Mouse (Mus musculus) intestine, embryonic 16.5 days (tissue): ENCODE measurements at regions not wholly inside any gene's neighbourhood (a gene's known extent, or its start where the extent isn't known, plus 50 kb on each side); places are given as distances from the start of the nearest gene placed in this dataset.

ENCODE experiments used
- ATAC-seq: fragments of 200-750 bp; cut with Nextera tagmentation; 2 replicates; pipeline ENCODE4 v1.8.0; 2017; ENCODE audit warnings: moderate TSS enrichment, moderate library complexity
- H3K27ac ChIP-seq: fragments of 300-500 bp; sonication (generic); 2 replicates; pipeline ENCODE4 v1.5.1; 2014; ENCODE audit warnings: mild to moderate bottlenecking, low read length
- H3K27me3 ChIP-seq: fragments of 300-500 bp; sonication (generic); replicated peaks from 2 replicates; pipeline ENCODE4 v1.6.1; 2014; ENCODE audit warnings: low read length, control low read depth, mixed read lengths; ENCODE audit not compliant: control insufficient read depth, insufficient read depth
- H3K36me3 ChIP-seq: fragments of 300-500 bp; sonication (generic); 2 replicates; pipeline ENCODE4 v1.6.1; 2014; ENCODE audit warnings: low read length, control low read depth; ENCODE audit not compliant: control insufficient read depth, insufficient read depth
- H3K4me1 ChIP-seq: fragments of 300-500 bp; sonication (generic); 2 replicates; pipeline ENCODE4 v1.6.1; 2014; ENCODE audit warnings: low read length, control low read depth, mixed read lengths; ENCODE audit not compliant: control insufficient read depth, insufficient read depth
- H3K4me2 ChIP-seq: fragments of 300-500 bp; sonication (generic); 2 replicates; pipeline ENCODE4 v1.6.1; 2014; ENCODE audit warnings: low read depth, low read length, control low read depth
- H3K4me3 ChIP-seq: fragments of 300-500 bp; sonication (generic); 2 replicates; pipeline ENCODE4 v1.5.1; 2014; ENCODE audit warnings: mild to moderate bottlenecking, low read length
- H3K9ac ChIP-seq: fragments of 300-500 bp; sonication (generic); 2 replicates; pipeline ENCODE4 v1.6.1; 2014; ENCODE audit warnings: low read depth, low read length
- H3K9me3 ChIP-seq: fragments of 300-500 bp; sonication (generic); 2 replicates; pipeline ENCODE4 v1.6.1; 2016; ENCODE audit warnings: low read length, control low read depth; ENCODE audit not compliant: control insufficient read depth
- WGBS: fragments of 180-500 bp; shearing (Covaris S2); extraction: QIAGEN DNeasy Blood & Tissue Kit; methylation state at CpG from one replicate; pipeline ENCODE4 v1.1.7; 2014; 5-methylcytosine and 5-hydroxymethylcytosine counted together

GRCm38 (mm10) chr3:52829069-52829468 is 188.0 kb downstream of the Cog6 start:
- WGBS: 86% methylated on average over 6 of the region's 6 CpGs
- no peaks in the 10 kb centered on the region for H3K36me3 ChIP-seq
- ATAC-seq: no peak

GRCm38 (mm10) chr3:52828473-52828872 is 188.6 kb downstream of the Cog6 start:
- no peak overlapping the region for H3K27ac ChIP-seq
- no peaks in the 10 kb centered on the region for H3K36me3 ChIP-seq
- H3K9me3 ChIP-seq: no peaks in the 10 kb centered on the region
- WGBS: 59% methylated on average over 4 of the region's 4 CpGs
- no peak for ATAC-seq
- H3K27me3 ChIP-seq: no peaks in the 10 kb centered on the region
- no peak overlapping the region for H3K9ac ChIP-seq
- no peak overlapping the region for H3K4me3 ChIP-seq
- H3K4me2 ChIP-seq: no peak overlapping the region
- no peaks in the 10 kb centered on the region for H3K4me1 ChIP-seq

More at GRCm38 (mm10) chr3:52829069-52829468, 188.0 kb downstream of the Cog6 start:
- H3K9me3 ChIP-seq: no peaks in the 10 kb centered on the region
- H3K4me1 ChIP-seq: no peaks in the 10 kb centered on the region
- H3K4me2 ChIP-seq: no peak overlapping the region
- H3K4me3 ChIP-seq: no peak overlapping the region
- no peak overlapping the region for H3K27ac ChIP-seq
- H3K27me3 ChIP-seq: no peaks in the 10 kb centered on the region
- H3K9ac ChIP-seq: no peak overlapping the region

- H3K4me1 ChIP-seq: no peaks in the 10 kb centered on the region
- H3K36me3 ChIP-seq: no peaks in the 10 kb centered on the region
- no peak overlapping the region for H3K9ac ChIP-seq
- no peaks in the 10 kb centered on the region for H3K27me3 ChIP-seq
- ATAC-seq: no peak
- no peaks in the 10 kb centered on the region for H3K9me3 ChIP-seq
- H3K4me2 ChIP-seq: no peak overlapping the region
- H3K27ac ChIP-seq: no peak overlapping the region
- 82% methylated on average over 5 of the region's 5 CpGs for WGBS
- no peak overlapping the region for H3K4me3 ChIP-seq
These were observed 194.2 kb downstream of the Cog6 start for GRCm38 (mm10) chr3:52822848-52823247.

GRCm38 (mm10) chr3:52821450-52821849 is 195.6 kb downstream of the Cog6 start:
- Histone ChIP-seq H3K4me2 (no peak overlapping the region), H3K36me3 (no peaks in the 10 kb centered on the region), H3K9ac (no peak overlapping the region), H3K9me3 (no peaks in the 10 kb centered on the region), H3K4me1 (no peaks in the 10 kb centered on the region), H3K4me3 (no peak overlapping the region), H3K27ac (no peak overlapping the region), H3K27me3 (no peaks in the 10 kb centered on the region)
- WGBS: 43% methylated on average over 5 of the region's 5 CpGs
- no peak for ATAC-seq

GRCm38 (mm10) chr3:52818401-52818800 is 198.6 kb downstream of the Cog6 start:
- H3K36me3 ChIP-seq: no peaks in the 10 kb centered on the region
- H3K9ac ChIP-seq: no peak overlapping the region
- ATAC-seq: no peak
- no peak overlapping the region for H3K4me3 ChIP-seq
- no peak overlapping the region for H3K4me2 ChIP-seq
- WGBS: 77% methylated on average over 4 of the region's 4 CpGs
- H3K27ac ChIP-seq: no peak overlapping the region
- no peaks in the 10 kb centered on the region for H3K4me1 ChIP-seq
- no peaks in the 10 kb centered on the region for H3K9me3 ChIP-seq
- no peaks in the 10 kb centered on the region for H3K27me3 ChIP-seq

- Histone ChIP-seq H3K4me2 (no peak overlapping the region), H3K9me3 (no peaks in the 10 kb centered on the region), H3K27me3 (no peaks in the 10 kb centered on the region), H3K27ac (no peak overlapping the region), H3K36me3 (no peaks in the 10 kb centered on the region), H3K4me1 (no peaks in the 10 kb centered on the region), H3K9ac (no peak overlapping the region), H3K4me3 (no peak overlapping the region)
- 84% methylated on average over 6 of the region's 6 CpGs for WGBS
- ATAC-seq: no peak
These were observed 199.6 kb downstream of the Cog6 start for GRCm38 (mm10) chr3:52817416-52817815.

GRCm38 (mm10) chr3:52815497-52815896 is 201.5 kb downstream of the Cog6 start:
- no peaks in the 10 kb centered on the region for H3K36me3 ChIP-seq
- no peaks in the 10 kb centered on the region for H3K4me1 ChIP-seq
- no peak overlapping the region for H3K4me2 ChIP-seq
- no peak overlapping the region for H3K4me3 ChIP-seq
- ATAC-seq: no peak
- no peak overlapping the region for H3K27ac ChIP-seq
- H3K27me3 ChIP-seq: no peaks in the 10 kb centered on the region
- H3K9me3 ChIP-seq: no peaks in the 10 kb centered on the region
- H3K9ac ChIP-seq: no peak overlapping the region
- WGBS: 81% methylated on average over 7 of the region's 7 CpGs

GRCm38 (mm10) chr3:52802324-52802723 is 214.7 kb downstream of the Cog6 start:
- Histone ChIP-seq H3K36me3 (no peaks in the 10 kb centered on the region), H3K9ac (no peak overlapping the region), H3K4me3 (no peak overlapping the region), H3K9me3 (no peaks in the 10 kb centered on the region), H3K27me3 (no peaks in the 10 kb centered on the region), H3K4me1 (no peaks in the 10 kb centered on the region), H3K4me2 (no peak overlapping the region), H3K27ac (no peak overlapping the region)
- 72% methylated on average over 5 of the region's 5 CpGs for WGBS
- ATAC-seq: no peak

GRCm38 (mm10) chr3:52801446-52801845 is 215.6 kb downstream of the Cog6 start:
- no peak for ATAC-seq
- WGBS: 87% methylated on average over 5 of the region's 5 CpGs
- Histone ChIP-seq H3K27ac (no peak overlapping the region), H3K4me3 (no peak overlapping the region), H3K4me1 (no peaks in the 10 kb centered on the region), H3K27me3 (no peaks in the 10 kb centered on the region), H3K9me3 (no peaks in the 10 kb centered on the region), H3K36me3 (no peaks in the 10 kb centered on the region), H3K4me2 (no peak overlapping the region), H3K9ac (no peak overlapping the region)

GRCm38 (mm10) chr3:52800673-52801072 is 216.4 kb downstream of the Cog6 start:
- no peak overlapping the region for H3K9ac ChIP-seq
- no peaks in the 10 kb centered on the region for H3K9me3 ChIP-seq
- WGBS: 79% methylated on average over 3 of the region's 3 CpGs
- no peaks in the 10 kb centered on the region for H3K4me1 ChIP-seq
- no peak overlapping the region for H3K4me3 ChIP-seq
- ATAC-seq: no peak
- H3K27me3 ChIP-seq: no peaks in the 10 kb centered on the region
- no peak overlapping the region for H3K27ac ChIP-seq
- no peaks in the 10 kb centered on the region for H3K36me3 ChIP-seq
- no peak overlapping the region for H3K4me2 ChIP-seq
